Mouse (Mus musculus) cerebellum, adult 11-12 months (tissue): ENCODE measurements around the gene Npr3.
"Not testable (repeated sequence)": the region's sequence is repeated elsewhere in the genome, so short reads cannot be mapped to it uniquely, and the experiment has no call there.

Experiments
- DNase-seq: peaks from one replicate; pipeline ENCODE4 v3.0.0; 2022

Gene Npr3

GRCm38 (mm10) chr15:11881822-11882221, 25.3 kb downstream of the Npr3 start:
- no peak for DNase-seq

DNA sequence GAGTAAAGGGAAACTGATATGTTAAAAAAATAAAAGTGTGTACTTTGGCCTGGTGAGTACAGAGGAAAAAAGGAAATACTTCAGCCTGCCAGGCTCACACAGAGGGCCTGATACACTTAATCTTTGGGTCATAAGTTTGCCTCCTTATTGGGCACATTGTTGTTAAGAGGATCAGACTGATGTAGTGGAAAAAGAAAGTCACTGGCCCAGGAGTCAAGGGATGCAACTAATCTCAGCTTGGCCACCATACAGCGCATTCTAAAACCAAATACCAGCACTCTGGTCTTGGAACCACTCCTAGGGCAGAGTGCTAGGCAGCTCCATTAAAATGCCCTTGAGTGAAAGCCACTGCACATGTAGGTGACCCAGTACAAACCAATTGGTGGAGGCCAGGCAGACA, 28.8 kb downstream of the Npr3 start:
- DNase-seq, result no peak

GRCm38 (mm10) chr15:11877273-11877672, 29.8 kb downstream of the Npr3 start:
- no peak for DNase-seq

- no peak for DNase-seq
Observed at GRCm38 (mm10) chr15:11866918-11867317, 40.2 kb downstream of the Npr3 start.

DNA sequence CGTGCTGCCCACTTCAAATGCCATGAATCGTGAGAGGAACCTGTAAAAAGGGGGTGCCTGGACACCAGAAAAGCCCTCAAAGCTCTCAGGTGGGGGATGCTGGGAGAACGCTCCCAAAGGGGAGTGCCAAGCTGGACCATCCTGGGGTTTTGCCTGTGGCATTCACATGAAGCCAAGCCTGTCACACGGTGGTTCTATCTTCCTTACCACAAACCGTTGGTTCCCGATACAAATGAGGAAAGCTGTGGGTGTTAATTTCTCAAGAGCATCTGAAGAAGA, 43.6 kb downstream of the Npr3 start:
- DNase-seq, result no peak

DNA sequence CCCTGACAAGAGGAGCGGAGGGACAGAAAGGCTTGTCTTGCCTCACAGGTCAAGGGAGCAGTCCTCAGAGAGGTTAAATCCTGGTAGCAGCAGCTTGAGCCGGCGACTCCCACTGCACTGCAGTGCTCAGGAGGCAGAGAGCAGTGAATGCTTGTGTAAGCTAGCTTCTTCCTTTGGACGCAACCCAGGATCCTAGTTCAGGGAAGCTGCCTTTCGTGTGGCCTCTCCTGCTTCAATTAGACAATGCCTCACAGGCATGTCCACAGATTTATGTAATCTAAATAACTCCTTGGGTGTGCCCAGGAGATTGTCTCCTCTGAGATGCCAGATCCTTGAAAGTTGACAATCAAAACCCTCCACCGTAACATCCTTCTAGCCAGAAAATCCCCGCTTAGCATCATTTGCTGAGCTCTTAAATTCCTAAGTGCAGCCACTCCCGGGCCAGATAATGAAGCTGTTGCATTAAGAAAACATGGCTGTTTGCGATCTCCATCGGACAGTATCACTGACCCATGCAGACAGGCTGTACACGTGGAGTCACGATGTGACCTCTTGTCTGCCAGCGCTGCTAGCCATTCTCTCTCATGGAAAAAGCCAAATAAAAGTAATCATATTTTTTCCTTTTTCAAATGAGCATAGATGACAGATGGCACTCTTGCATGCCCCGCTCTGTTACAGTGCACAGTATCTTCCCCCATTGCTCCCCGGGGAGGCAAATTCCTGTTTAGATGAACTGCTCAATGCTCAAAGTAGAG, 44.1 kb downstream of the Npr3 start:
- no peak for DNase-seq

- no peak for DNase-seq
Observed at GRCm38 (mm10) chr15:11862253-11862652, 44.8 kb downstream of the Npr3 start.

GRCm38 (mm10) chr15:11860259-11860658, 46.8 kb downstream of the Npr3 start:
- DNase-seq, result no peak

- DNase-seq, result no peak
Observed at GRCm38 (mm10) chr15:11859829-11860228, 47.3 kb downstream of the Npr3 start.

- DNase-seq, result no peak
Observed at GRCm38 (mm10) chr15:11858411-11858810, 48.7 kb downstream of the Npr3 start.

DNA sequence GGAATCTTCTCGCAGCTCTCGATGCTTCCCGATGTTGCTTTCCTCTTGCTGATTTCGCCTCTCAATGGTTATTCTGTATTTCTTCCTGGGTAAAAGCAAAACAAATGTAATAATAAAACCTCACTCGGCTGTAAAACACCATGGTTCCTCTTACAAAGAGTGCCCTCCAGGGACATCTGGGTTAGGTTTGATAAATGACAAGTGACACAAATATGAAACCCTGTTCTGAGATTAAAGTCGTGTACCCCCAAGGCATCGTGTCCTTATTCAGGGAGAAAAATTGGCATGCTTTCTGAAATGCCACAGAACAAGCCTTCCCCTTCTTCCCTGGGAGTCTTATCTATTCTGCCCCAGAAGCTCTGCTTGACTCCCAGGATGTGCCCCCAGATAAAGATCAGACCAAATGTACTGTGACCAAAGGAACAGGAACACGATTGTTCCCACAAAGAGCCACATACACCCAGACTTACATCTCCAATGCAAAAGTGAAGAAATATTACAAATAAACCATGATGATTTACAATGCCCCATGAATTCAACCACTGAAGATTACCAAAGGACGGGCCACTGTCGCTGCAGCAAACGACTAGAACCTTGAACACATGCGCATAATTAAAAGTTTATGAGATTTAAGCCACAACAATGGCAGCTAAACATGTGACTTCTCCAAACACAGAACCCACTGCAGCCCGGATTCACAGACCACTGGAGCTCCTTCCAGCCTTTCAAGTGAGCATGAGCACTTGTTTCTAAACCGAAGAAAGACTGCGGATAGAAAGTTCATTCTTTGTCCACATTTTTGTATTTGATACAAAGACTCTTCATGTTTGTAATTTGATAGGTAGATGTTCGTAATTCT, 61.7 kb downstream of the Npr3 start:
- no peak for DNase-seq

GRCm38 (mm10) chr15:11844115-11844514, 63.0 kb downstream of the Npr3 start:
- no peak for DNase-seq

GRCm38 (mm10) chr15:11841828-11842227, 65.3 kb downstream of the Npr3 start:
- no peak for DNase-seq

- DNase-seq, result no peak
Observed at GRCm38 (mm10) chr15:11835913-11836312, 71.2 kb downstream of the Npr3 start.

GRCm38 (mm10) chr15:11822347-11822746, 84.7 kb downstream of the Npr3 start:
- not testable (repeated sequence) for DNase-seq

GRCm38 (mm10) chr15:11815551-11815950, 91.5 kb downstream of the Npr3 start:
- no peak for DNase-seq

DNA sequence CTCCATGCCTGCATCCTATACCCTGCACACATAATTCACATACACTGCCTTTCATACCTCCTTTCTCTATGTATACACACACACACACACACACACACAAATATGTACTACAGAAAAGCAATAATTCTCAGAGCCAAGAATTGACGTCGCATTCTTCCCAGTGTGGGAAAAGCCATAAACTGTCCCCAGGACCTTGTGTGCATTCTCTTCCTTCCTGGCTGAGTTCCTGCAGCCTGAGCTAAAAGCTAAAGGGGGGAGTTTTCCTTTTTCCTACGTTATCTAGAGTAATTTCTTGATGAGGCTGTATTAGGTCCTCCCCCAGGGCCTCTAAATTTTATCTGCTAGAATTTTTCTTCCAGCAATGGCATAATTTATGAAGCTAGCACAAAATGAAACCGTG, 103.5 kb downstream of the Npr3 start:
- DNase-seq, result no peak

- no peak for DNase-seq
Observed at GRCm38 (mm10) chr15:11801863-11802722, 105.0 kb downstream of the Npr3 start.

DNA sequence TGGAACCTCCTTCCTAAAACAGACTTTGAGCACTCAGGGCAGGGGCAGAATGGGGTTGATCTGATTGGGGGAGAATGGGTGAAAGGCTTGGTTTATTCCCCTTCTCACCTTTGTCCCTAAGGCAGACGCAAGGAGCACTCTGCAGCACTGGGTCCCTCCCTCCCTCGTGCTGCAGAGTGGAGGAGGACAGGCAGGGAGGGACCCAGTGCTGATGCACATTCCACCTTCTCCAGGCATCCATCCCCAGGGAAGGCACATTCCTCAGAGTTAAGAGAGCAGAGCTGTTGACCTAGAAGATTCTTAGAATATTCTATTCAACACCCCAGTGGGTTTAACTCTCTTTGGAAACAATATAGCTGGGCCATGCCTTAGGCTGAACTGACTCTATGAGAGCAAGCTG, 112.5 kb downstream of the Npr3 start:
- no peak for DNase-seq
